Mouse (Mus musculus): ENCODE results near the gene Gm42688. TPM values are rescaled to one million over a fixed set of nuclear protein-coding genes. Genes with fewer than 3 reads are reported as not detected.
A peak's percentile ranks its signal among the peaks of the same experiment; 100 is the strongest.

Gm42688 gene
- polyA plus RNA-seq, 1 experiment from 2014 or later = 1.1 TPM

GRCm38 (mm10) chr6:83111510-83112136 is 10.2 kb downstream of the Gm42688 start:
- H3K4me2 ChIP-seq (ENCODE audit: low read depth, low read length) = no peak overlapping the region
- H3K9me3 ChIP-seq (replicated peaks; ENCODE audit: control insufficient read depth, low read length) = no peaks in the 10 kb centered on the region
- no peaks in the 10 kb centered on the region for H3K27me3 ChIP-seq (ENCODE audit: control insufficient read depth, insufficient read depth, low read depth, low read length)
- WGBS (ENCODE audit: insufficient replicate concordance) = 57% methylated on average over 4 of the region's 4 CpGs
- H3K27ac ChIP-seq (ENCODE audit: low read length) = no peak overlapping the region
- H3K4me1 ChIP-seq (ENCODE audit: control insufficient read depth, low read depth, low read length) = peaks cover 47% of the 10 kb centered on the region
- no peak overlapping the region for H3K9ac ChIP-seq (ENCODE audit: low read depth, low read length)
- no peak overlapping the region for H3K4me3 ChIP-seq (ENCODE audit: low read depth, low read length)
- H3K36me3 ChIP-seq (ENCODE audit: control insufficient read depth, insufficient read depth) = no peaks in the 10 kb centered on the region
- ATAC-seq (ENCODE audit: low read depth) = no peak

GRCm38 (mm10) chr6:83115011-83115671 is 13.7 kb downstream of the Gm42688 start, which contains the start of gene Mogs:
Gene Mogs, plus strand, starts transcription at chr6:83115496.
- H3K9ac ChIP-seq (ENCODE audit: low read depth, low read length) = peak within 1 kb of the TSS; percentile 86
- under 1% methylated on average over 48 of the region's 58 CpGs for WGBS (ENCODE audit: insufficient replicate concordance)
- ATAC-seq (ENCODE audit: low read depth) = peak; percentile 94
- H3K27me3 ChIP-seq (ENCODE audit: control insufficient read depth, insufficient read depth, low read depth, low read length) = no peaks in the 10 kb centered on the region
- peak within 1 kb of the TSS; percentile 99 for H3K4me2 ChIP-seq (ENCODE audit: low read depth, low read length)
- H3K4me1 ChIP-seq (ENCODE audit: control insufficient read depth, low read depth, low read length) = peaks cover 46% of the 10 kb centered on the region
- peak within 1 kb of the TSS; percentile 93 for H3K27ac ChIP-seq (ENCODE audit: low read length)
- H3K36me3 ChIP-seq (ENCODE audit: control insufficient read depth, insufficient read depth) = peaks cover 8% of the 10 kb centered on the region; the same call in 1 of the 2 replicates
- peak within 1 kb of the TSS; percentile 82 for H3K4me3 ChIP-seq (ENCODE audit: low read depth, low read length)
- no peaks in the 10 kb centered on the region for H3K9me3 ChIP-seq (replicated peaks; ENCODE audit: control insufficient read depth, low read length)

GRCm38 (mm10) chr6:83115682-83116372 is 14.4 kb downstream of the Gm42688 start:
- no peaks in the 10 kb centered on the region for H3K9me3 ChIP-seq (replicated peaks; ENCODE audit: control insufficient read depth, low read length)
- H3K9ac ChIP-seq (ENCODE audit: low read depth, low read length) = peak overlapping the region; percentile 86
- peak overlapping the region; percentile 82 for H3K4me3 ChIP-seq (ENCODE audit: low read depth, low read length)
- peaks cover 8% of the 10 kb centered on the region; the same call in 1 of the 2 replicates for H3K36me3 ChIP-seq (ENCODE audit: control insufficient read depth, insufficient read depth)
- peak overlapping the region; percentile 93 for H3K27ac ChIP-seq (ENCODE audit: low read length)
- under 1% methylated on average over 48 of the region's 48 CpGs for WGBS (ENCODE audit: insufficient replicate concordance)
- H3K27me3 ChIP-seq (ENCODE audit: control insufficient read depth, insufficient read depth, low read depth, low read length) = no peaks in the 10 kb centered on the region
- ATAC-seq (ENCODE audit: low read depth) = no peak; the same call in 1 of the 2 replicates
- peaks cover 46% of the 10 kb centered on the region for H3K4me1 ChIP-seq (ENCODE audit: control insufficient read depth, low read depth, low read length)
- peak overlapping the region; percentile 99 for H3K4me2 ChIP-seq (ENCODE audit: low read depth, low read length)

- Histone ChIP-seq H3K9me3 (replicated peaks; ENCODE audit: control insufficient read depth, low read length) (no peaks in the 10 kb centered on the region), H3K9ac (ENCODE audit: low read depth, low read length) (peak overlapping the region; percentile 86), H3K4me3 (ENCODE audit: low read depth, low read length) (peak overlapping the region; percentile 82), H3K4me2 (ENCODE audit: low read depth, low read length) (peak overlapping the region; percentile 99), H3K27me3 (ENCODE audit: control insufficient read depth, insufficient read depth, low read depth, low read length) (no peaks in the 10 kb centered on the region), H3K36me3 (ENCODE audit: control insufficient read depth, insufficient read depth) (peaks cover 8% of the 10 kb centered on the region; the same call in 1 of the 2 replicates), H3K4me1 (ENCODE audit: control insufficient read depth, low read depth, low read length) (peaks cover 41% of the 10 kb centered on the region), H3K27ac (ENCODE audit: low read length) (peak overlapping the region; percentile 93; the same call in 1 of the 2 replicates)
- WGBS (ENCODE audit: insufficient replicate concordance) = 66% methylated on average over 11 of the region's 11 CpGs
- ATAC-seq (ENCODE audit: low read depth) = no peak
Observed at GRCm38 (mm10) chr6:83116373-83117164, 15.2 kb downstream of the Gm42688 start.

DNA sequence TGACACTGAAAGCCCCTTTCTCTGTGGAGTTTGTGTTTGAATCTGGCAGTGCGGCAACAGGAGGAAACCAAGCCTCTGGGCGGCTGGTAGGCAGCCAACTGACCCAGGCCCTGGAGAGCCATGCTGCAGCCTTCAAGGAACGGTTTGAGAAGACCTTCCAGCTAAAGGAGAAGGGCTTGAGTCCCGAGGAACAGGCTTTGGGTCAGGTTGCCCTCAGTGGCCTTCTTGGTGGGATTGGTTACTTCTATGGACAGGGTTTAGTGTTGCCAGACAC is 15.7 kb downstream of the Gm42688 start:
- H3K27ac ChIP-seq (ENCODE audit: low read length) = no peak overlapping the region
- peaks cover 40% of the 10 kb centered on the region for H3K4me1 ChIP-seq (ENCODE audit: control insufficient read depth, low read depth, low read length)
- H3K4me2 ChIP-seq (ENCODE audit: low read depth, low read length) = no peak overlapping the region
- peaks cover 8% of the 10 kb centered on the region; the same call in 1 of the 2 replicates for H3K36me3 ChIP-seq (ENCODE audit: control insufficient read depth, insufficient read depth)
- ATAC-seq (ENCODE audit: low read depth) = no peak
- H3K9ac ChIP-seq (ENCODE audit: low read depth, low read length) = no peak overlapping the region
- H3K27me3 ChIP-seq (ENCODE audit: control insufficient read depth, insufficient read depth, low read depth, low read length) = no peaks in the 10 kb centered on the region
- 75% methylated on average over 4 of the region's 4 CpGs for WGBS (ENCODE audit: insufficient replicate concordance)
- no peak overlapping the region for H3K4me3 ChIP-seq (ENCODE audit: low read depth, low read length)
- no peaks in the 10 kb centered on the region for H3K9me3 ChIP-seq (replicated peaks; ENCODE audit: control insufficient read depth, low read length)

- H3K4me2 ChIP-seq (ENCODE audit: low read depth, low read length) = no peak overlapping the region
- no peak overlapping the region for H3K4me3 ChIP-seq (ENCODE audit: low read depth, low read length)
- no peak overlapping the region for H3K9ac ChIP-seq (ENCODE audit: low read depth, low read length)
- H3K9me3 ChIP-seq (replicated peaks; ENCODE audit: control insufficient read depth, low read length) = no peaks in the 10 kb centered on the region
- peaks cover 46% of the 10 kb centered on the region for H3K4me1 ChIP-seq (ENCODE audit: control insufficient read depth, low read depth, low read length)
- H3K27ac ChIP-seq (ENCODE audit: low read length) = no peak overlapping the region
- WGBS (ENCODE audit: insufficient replicate concordance) = 84% methylated on average over 13 of the region's 13 CpGs
- ATAC-seq (ENCODE audit: low read depth) = no peak
- peaks cover 8% of the 10 kb centered on the region; the same call in 1 of the 2 replicates for H3K36me3 ChIP-seq (ENCODE audit: control insufficient read depth, insufficient read depth)
- H3K27me3 ChIP-seq (ENCODE audit: control insufficient read depth, insufficient read depth, low read depth, low read length) = no peaks in the 10 kb centered on the region
Observed at GRCm38 (mm10) chr6:83117616-83118015, 16.2 kb downstream of the Gm42688 start.

DNA sequence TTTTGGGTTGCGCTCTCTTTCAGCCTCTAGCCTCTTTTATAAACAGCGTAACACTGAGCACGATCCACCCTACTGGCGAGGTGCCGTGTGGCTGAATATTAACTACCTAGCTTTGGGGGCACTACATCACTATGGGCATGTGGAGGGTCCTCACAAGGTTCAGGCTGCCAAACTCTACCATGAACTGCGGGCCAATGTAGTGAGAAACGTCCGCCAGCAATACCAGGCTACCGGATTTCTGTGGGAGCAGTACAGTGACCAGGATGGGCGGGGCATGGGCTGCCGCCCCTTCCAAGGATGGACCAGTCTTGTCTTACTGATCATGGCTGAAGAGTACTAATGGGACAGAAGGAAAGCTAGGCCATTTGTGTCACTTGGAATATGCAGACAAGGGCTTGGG is 17.0 kb downstream of the Gm42688 start:
- Histone ChIP-seq H3K36me3 (ENCODE audit: control insufficient read depth, insufficient read depth) (peaks cover 8% of the 10 kb centered on the region; the same call in 1 of the 2 replicates), H3K4me1 (ENCODE audit: control insufficient read depth, low read depth, low read length) (peaks cover 49% of the 10 kb centered on the region), H3K27me3 (ENCODE audit: control insufficient read depth, insufficient read depth, low read depth, low read length) (no peaks in the 10 kb centered on the region), H3K9ac (ENCODE audit: low read depth, low read length) (no peak overlapping the region), H3K4me2 (ENCODE audit: low read depth, low read length) (no peak overlapping the region), H3K9me3 (replicated peaks; ENCODE audit: control insufficient read depth, low read length) (no peaks in the 10 kb centered on the region), H3K4me3 (ENCODE audit: low read depth, low read length) (no peak overlapping the region), H3K27ac (ENCODE audit: low read length) (no peak overlapping the region)
- 82% methylated on average over 11 of the region's 11 CpGs for WGBS (ENCODE audit: insufficient replicate concordance)
- ATAC-seq (ENCODE audit: low read depth) = no peak

- H3K36me3 ChIP-seq (ENCODE audit: control insufficient read depth, insufficient read depth) = peaks cover 8% of the 10 kb centered on the region; the same call in 1 of the 2 replicates
- no peak overlapping the region for H3K9ac ChIP-seq (ENCODE audit: low read depth, low read length)
- H3K4me2 ChIP-seq (ENCODE audit: low read depth, low read length) = no peak overlapping the region
- WGBS (ENCODE audit: insufficient replicate concordance) = 63% methylated on average over 14 of the region's 14 CpGs
- H3K27ac ChIP-seq (ENCODE audit: low read length) = no peak overlapping the region
- peaks cover 51% of the 10 kb centered on the region for H3K4me1 ChIP-seq (ENCODE audit: control insufficient read depth, low read depth, low read length)
- ATAC-seq (ENCODE audit: low read depth) = no peak
- H3K27me3 ChIP-seq (ENCODE audit: control insufficient read depth, insufficient read depth, low read depth, low read length) = no peaks in the 10 kb centered on the region
- no peak overlapping the region for H3K4me3 ChIP-seq (ENCODE audit: low read depth, low read length)
- H3K9me3 ChIP-seq (replicated peaks; ENCODE audit: control insufficient read depth, low read length) = no peaks in the 10 kb centered on the region
Observed at GRCm38 (mm10) chr6:83118825-83119733, 17.7 kb downstream of the Gm42688 start.

Data from liver, embryonic 16.5 days (tissue).